Mouse (Mus musculus): ENCODE data around the gene 4931406P16Rik.

GRCm38 (mm10) chr7:34317901-34318476, 4.6 kb upstream of the 4931406P16Rik start:
- TF ChIP-seq POLR2A (IDR thresholded peaks at IDR 0.05; ENCODE audit: control insufficient read depth, low read depth, low read length) (no peak), CTCF (IDR thresholded peaks at IDR 0.05; ENCODE audit: control insufficient read depth, insufficient read depth, insufficient replicate concordance, low read depth, low read length) (no peak)

Data from testis, adult 2 months (tissue).